Mouse (Mus musculus) embryonic facial prominence, embryonic 11.5 days (tissue): ENCODE data around the gene Pbx2. TPM values are rescaled to one million over a fixed set of nuclear protein-coding genes. Genes with fewer than 3 reads are reported as not detected.
A peak's percentile ranks its signal among the peaks of the same experiment; 100 is the strongest.

Source experiments
- ATAC-seq: fragments of 200-750 bp; cut with Nextera tagmentation; replicated peaks from 2 replicates; pipeline ENCODE4 v1.8.0; 2017; ENCODE audit warnings: low read depth; ENCODE audit not compliant: insufficient number of reproducible peaks, low FRiP score, low TSS enrichment
- DNase-seq: peaks from one replicate; pipeline ENCODE4 v3.0.0-alpha.2; 2015; ENCODE audit warnings: low spot score
- H3K27ac ChIP-seq: fragments of 300-500 bp; sonication (generic); replicated peaks from 2 replicates; pipeline ENCODE4 v1.5.1; 2014; ENCODE audit warnings: mild to moderate bottlenecking, low read depth, low read length, control low read depth
- H3K27me3 ChIP-seq: fragments of 300-500 bp; sonication (generic); 2 replicates; pipeline ENCODE4 v1.6.1; 2014; ENCODE audit warnings: mild to moderate bottlenecking, low read length, moderate library complexity, mixed read lengths; ENCODE audit not compliant: control insufficient read depth, insufficient read depth
- H3K36me3 ChIP-seq: fragments of 300-500 bp; sonication (generic); replicated peaks from 2 replicates; pipeline ENCODE4 v1.6.1; 2014; ENCODE audit warnings: low read depth, mild to moderate bottlenecking, low read length, moderate library complexity, mixed read lengths; ENCODE audit not compliant: control insufficient read depth, insufficient read depth
- H3K4me1 ChIP-seq: fragments of 300-500 bp; sonication (generic); 2 replicates; pipeline ENCODE4 v1.6.1; 2014; ENCODE audit warnings: low read length, mixed read lengths; ENCODE audit not compliant: control insufficient read depth, insufficient read depth
- H3K4me2 ChIP-seq: fragments of 300-500 bp; sonication (generic); 2 replicates; pipeline ENCODE4 v1.6.1; 2014; ENCODE audit warnings: low read depth, mild to moderate bottlenecking, control low read depth, low read length, moderate library complexity
- H3K4me3 ChIP-seq: fragments of 300-500 bp; sonication (generic); 2 replicates; pipeline ENCODE4 v1.5.1; 2014; ENCODE audit warnings: low read depth, low read length, control low read depth
- H3K9ac ChIP-seq: fragments of 300-500 bp; sonication (generic); replicated peaks from 2 replicates; pipeline ENCODE4 v1.6.1; 2014; ENCODE audit warnings: mild to moderate bottlenecking, control low read depth, low read length
- H3K9me3 ChIP-seq: fragments of 300-500 bp; sonication (generic); replicated peaks from 2 replicates; pipeline ENCODE4 v1.6.1; 2016; ENCODE audit warnings: mild to moderate bottlenecking, low read length, inconsistent platforms, mixed read lengths; ENCODE audit not compliant: control insufficient read depth
- WGBS: fragments of 180-500 bp; shearing (Covaris S2); extraction: QIAGEN DNeasy Blood & Tissue Kit; methylation state at CpG from one replicate; pipeline ENCODE4 v1.1.7; 2014; 5-methylcytosine and 5-hydroxymethylcytosine counted together
- polyA plus RNA-seq: library from polyadenylated mRNA; unstranded; fragments of >200 nt; fragmentation: Nextera tagmentation; extraction: Ambion mirVana; gene quantifications from 2 replicates; pipeline ENCODE4 v1.2.1, GENCODE M21; 2014

Pbx2 gene
- polyA plus RNA-seq, 1 experiment from 2014 or later, result 21.2 TPM

- no peak overlapping the region for H3K27ac ChIP-seq
- H3K4me1 ChIP-seq, result peaks cover 27% of the 10 kb centered on the region
- no peak overlapping the region for H3K4me3 ChIP-seq
- no peaks in the 10 kb centered on the region for H3K9me3 ChIP-seq
- no peak for DNase-seq
- H3K4me2 ChIP-seq, result no peak overlapping the region
- 49% methylated on average over 3 of the region's 3 CpGs for WGBS
- ATAC-seq, result no peak
- H3K36me3 ChIP-seq, result no peaks in the 10 kb centered on the region
- no peaks in the 10 kb centered on the region for H3K27me3 ChIP-seq
- no peak overlapping the region for H3K9ac ChIP-seq
These were observed 2.3 kb upstream of the Pbx2 start for GRCm38 (mm10) chr17:34588767-34589166.

GRCm38 (mm10) chr17:34589206-34589605 lies 1.9 kb upstream of the Pbx2 start:
- 43% methylated on average over 7 of the region's 7 CpGs for WGBS
- H3K4me3 ChIP-seq, result no peak overlapping the region
- no peaks in the 10 kb centered on the region for H3K9me3 ChIP-seq
- H3K27me3 ChIP-seq, result no peaks in the 10 kb centered on the region
- no peak for DNase-seq
- H3K9ac ChIP-seq, result no peak overlapping the region
- peaks cover 32% of the 10 kb centered on the region for H3K4me1 ChIP-seq
- no peak overlapping the region for H3K27ac ChIP-seq
- ATAC-seq, result no peak
- no peaks in the 10 kb centered on the region for H3K36me3 ChIP-seq
- H3K4me2 ChIP-seq, result no peak overlapping the region

- Histone ChIP-seq H3K4me3 (peak within 1 kb of the TSS; percentile 15; the same call in 1 of the 2 replicates), H3K4me2 (no peak within 1 kb of the TSS), H3K27ac (peak within 1 kb of the TSS; percentile 99), H3K9me3 (no peaks in the 10 kb centered on the region), H3K9ac (no peak within 1 kb of the TSS), H3K27me3 (no peaks in the 10 kb centered on the region), H3K36me3 (no peaks in the 10 kb centered on the region), H3K4me1 (peaks cover 36% of the 10 kb centered on the region)
- peak; percentile 36 for DNase-seq
- 12% methylated on average over 7 of the region's 7 CpGs for WGBS
- ATAC-seq, result no peak
These were observed 1.4 kb upstream of the Pbx2 start, which contains the start of gene Gpsm3 for GRCm38 (mm10) chr17:34589681-34590101. Gene Gpsm3, plus strand, starts transcription at chr17:34589806.

- Histone ChIP-seq H3K36me3 (peaks cover under 1% of the 10 kb centered on the region; the same call in 1 of the 2 replicates), H3K9ac (no peak overlapping the region), H3K9me3 (no peaks in the 10 kb centered on the region), H3K27me3 (no peaks in the 10 kb centered on the region), H3K4me3 (0 out of 2 replicates have a peak overlapping the region, but pooled peaks have one; percentile 15), H3K27ac (peak overlapping the region; percentile 99), H3K4me2 (no peak overlapping the region), H3K4me1 (peaks cover 37% of the 10 kb centered on the region)
- ATAC-seq (no peak), DNase-seq (no peak)
- WGBS, result 45% methylated on average over 14 of the region's 15 CpGs
These were observed 695 bp upstream of the Pbx2 start for GRCm38 (mm10) chr17:34590154-34590987.

GRCm38 (mm10) chr17:34591994-34592375 lies 919 bp downstream of the Pbx2 start:
- Histone ChIP-seq H3K27ac (peak overlapping the region; percentile 99), H3K36me3 (peaks cover 3% of the 10 kb centered on the region; the same call in 1 of the 2 replicates), H3K27me3 (no peaks in the 10 kb centered on the region), H3K9ac (peak overlapping the region; percentile 98), H3K4me2 (peak overlapping the region; percentile 93), H3K4me3 (peak overlapping the region; percentile 91), H3K4me1 (peaks cover 33% of the 10 kb centered on the region), H3K9me3 (no peaks in the 10 kb centered on the region)
- 2% methylated on average over 30 of the region's 35 CpGs for WGBS
- DNase-seq, result peak; percentile 94
- 0 out of 2 replicates have a peak, but pooled peaks have one; percentile 27 for ATAC-seq

GRCm38 (mm10) chr17:34592581-34593549 lies 1.8 kb downstream of the Pbx2 start:
- Histone ChIP-seq H3K27ac (peak overlapping the region; percentile 99), H3K4me1 (peaks cover 34% of the 10 kb centered on the region), H3K9ac (peak overlapping the region; percentile 98), H3K27me3 (no peaks in the 10 kb centered on the region), H3K36me3 (peaks cover 3% of the 10 kb centered on the region; the same call in 1 of the 2 replicates), H3K9me3 (no peaks in the 10 kb centered on the region), H3K4me3 (peak overlapping the region; percentile 91), H3K4me2 (peak overlapping the region; percentile 93)
- ATAC-seq (no peak), DNase-seq (peak; percentile 63)
- under 1% methylated on average over 30 of the region's 32 CpGs for WGBS

- peak overlapping the region; percentile 93 for H3K4me2 ChIP-seq
- 0 out of 2 replicates have a peak overlapping the region, but pooled peaks have one; percentile 25 for H3K27ac ChIP-seq
- ATAC-seq, result no peak
These were observed 2.9 kb downstream of the Pbx2 start for GRCm38 (mm10) chr17:34593752-34594525.

More at GRCm38 (mm10) chr17:34593752-34594525, 2.9 kb downstream of the Pbx2 start:
- Histone ChIP-seq H3K4me1 (peaks cover 34% of the 10 kb centered on the region), H3K9me3 (no peaks in the 10 kb centered on the region), H3K4me3 (peak overlapping the region; percentile 91), H3K36me3 (peaks cover 3% of the 10 kb centered on the region; the same call in 1 of the 2 replicates), H3K9ac (peak overlapping the region; percentile 98), H3K27me3 (no peaks in the 10 kb centered on the region)
- WGBS, result 43% methylated on average over 32 of the region's 34 CpGs
- DNase-seq, result peak; percentile 45
